Mouse (Mus musculus) ovary, postnatal 14 days (tissue): ENCODE results near the gene Sfrp4.
A peak's percentile ranks its signal among the peaks of the same experiment; 100 is the strongest.
"Not testable (repeated sequence)": the region's sequence is repeated elsewhere in the genome, so short reads cannot be mapped to it uniquely, and the experiment has no call there.

Source experiments
- DNase-seq: peaks from one replicate; pipeline ENCODE4 v3.0.0; 2022; ENCODE audit warnings: low spot score

Sfrp4 gene

DNA sequence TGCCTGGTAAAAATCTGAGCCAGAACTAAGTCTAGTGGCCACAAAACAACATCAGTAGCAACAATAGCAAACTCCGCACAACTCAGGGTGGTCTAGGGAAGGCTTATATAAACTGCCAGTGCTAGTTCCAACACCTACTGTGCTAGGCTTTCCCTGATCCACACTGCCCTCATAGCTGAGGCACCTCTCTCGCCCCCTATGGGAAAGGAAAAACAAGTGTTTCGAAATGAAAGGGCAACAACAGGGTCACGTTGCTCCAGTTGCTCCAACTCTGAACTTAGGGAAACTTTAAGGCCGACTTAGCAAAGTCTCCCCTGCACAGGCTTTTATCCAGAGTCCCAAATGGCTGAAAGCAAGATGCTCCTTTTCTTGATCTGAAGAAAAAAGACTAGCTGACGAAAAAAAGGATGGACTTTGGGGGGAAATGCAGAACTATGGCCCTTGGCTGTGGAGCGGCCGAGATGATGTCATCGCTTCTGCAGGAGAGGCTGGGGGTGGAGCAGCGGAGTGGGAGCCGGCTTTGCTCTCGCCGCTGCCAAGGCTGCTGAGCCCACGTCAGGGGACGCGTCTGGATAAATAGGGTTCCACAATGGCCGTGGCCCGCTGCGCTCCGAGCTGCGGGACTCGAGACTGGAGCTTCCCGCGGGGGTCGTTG is at the start of gene Sfrp4:
Gene Sfrp4 (plus strand): TSS at position 532 of the 655 bp plus-strand sequence.
- DNase-seq: peak; percentile 43

DNA sequence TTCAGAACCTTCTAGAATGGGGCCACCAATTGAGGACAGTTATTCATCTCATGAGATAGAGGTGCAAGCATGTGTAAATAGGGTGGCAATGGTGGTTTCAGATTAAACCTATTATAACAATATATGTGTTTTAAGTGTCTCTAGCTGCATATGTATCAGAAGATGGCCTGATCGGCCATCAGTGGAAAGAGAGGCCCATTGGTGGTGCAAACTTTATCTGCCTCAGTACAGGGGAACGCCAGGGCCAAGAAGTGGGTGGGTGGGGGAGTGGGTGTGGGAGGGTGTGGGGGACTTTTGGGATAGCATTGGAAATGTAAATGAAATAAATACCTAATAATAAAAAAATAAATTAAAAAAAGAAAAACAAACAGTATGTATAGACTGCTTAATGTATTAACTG is 48.2 kb upstream of the Sfrp4 start:
- DNase-seq: not testable (repeated sequence)

DNA sequence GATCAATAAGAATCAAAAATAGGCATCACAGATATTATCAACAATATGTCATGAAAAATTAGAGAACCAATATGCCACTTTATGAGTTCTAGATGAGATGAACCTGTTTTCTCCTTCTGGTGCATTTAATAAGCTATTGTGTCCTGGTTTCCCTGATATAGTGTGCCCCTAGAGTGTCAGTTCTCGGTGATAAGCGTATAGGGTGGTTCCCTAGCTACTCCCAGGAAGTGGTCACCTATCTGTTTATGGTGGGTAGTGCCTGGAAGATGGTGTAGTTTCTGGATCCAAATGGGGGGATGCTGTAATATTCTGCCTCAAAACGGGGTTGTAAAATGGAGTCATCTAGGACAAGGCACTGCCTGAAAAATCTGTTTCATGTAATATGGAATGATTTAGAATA is 47.0 kb upstream of the Sfrp4 start:
- no peak for DNase-seq

DNA sequence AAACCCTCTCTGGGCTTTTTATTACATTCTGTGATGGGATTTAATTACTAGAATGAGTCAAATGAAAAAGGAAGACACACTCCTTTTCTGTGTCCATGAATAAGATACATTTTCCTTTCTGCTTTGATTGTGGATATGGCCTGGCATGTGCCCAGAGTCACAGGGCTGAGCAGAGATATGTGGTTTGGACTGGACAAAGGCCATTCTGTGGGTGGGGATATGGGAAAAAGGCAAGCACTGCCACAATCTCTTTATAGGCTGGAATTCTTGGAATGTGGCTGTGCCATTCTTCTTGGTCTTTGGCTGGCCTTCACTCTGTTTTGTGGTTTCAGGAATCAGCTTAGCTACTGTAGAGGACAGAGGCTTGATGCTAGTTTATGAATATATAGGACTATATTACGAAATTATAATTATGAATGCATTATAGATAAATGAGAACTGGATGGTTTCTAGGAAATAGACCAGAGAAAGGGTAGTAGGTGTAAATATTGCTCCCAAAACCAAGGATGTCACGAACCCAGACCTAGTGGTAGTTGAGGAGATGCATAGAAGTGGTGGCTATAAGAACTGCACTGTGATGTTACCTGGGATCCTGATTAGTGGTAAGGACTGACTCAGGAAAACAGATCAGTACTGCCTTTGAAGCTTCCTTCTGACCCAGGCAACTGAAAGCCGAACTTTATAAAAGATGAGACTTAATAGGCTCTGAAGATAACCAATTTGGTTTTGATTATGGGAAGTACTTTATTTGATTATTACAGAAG is 31.7 kb upstream of the Sfrp4 start:
- DNase-seq: no peak

DNA sequence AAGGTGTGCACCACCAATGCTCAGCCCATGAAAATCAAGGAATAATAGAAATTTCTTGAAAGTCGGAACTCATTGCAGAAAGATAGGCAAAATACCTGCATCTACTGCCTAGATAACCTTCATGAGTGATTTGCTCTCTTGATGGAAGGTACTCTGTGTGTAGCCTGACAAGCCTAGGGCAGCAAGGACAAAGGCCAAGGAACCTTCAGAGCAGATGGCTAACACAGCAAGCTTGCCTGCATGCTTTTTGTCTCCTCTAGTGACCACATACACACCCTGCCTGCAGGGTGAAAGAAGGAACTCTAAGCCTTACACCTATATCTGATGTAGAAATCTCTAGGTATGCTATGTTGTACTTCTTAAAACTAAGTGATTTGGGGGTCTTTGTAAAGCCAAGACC is 27.8 kb upstream of the Sfrp4 start:
- no peak for DNase-seq

DNA sequence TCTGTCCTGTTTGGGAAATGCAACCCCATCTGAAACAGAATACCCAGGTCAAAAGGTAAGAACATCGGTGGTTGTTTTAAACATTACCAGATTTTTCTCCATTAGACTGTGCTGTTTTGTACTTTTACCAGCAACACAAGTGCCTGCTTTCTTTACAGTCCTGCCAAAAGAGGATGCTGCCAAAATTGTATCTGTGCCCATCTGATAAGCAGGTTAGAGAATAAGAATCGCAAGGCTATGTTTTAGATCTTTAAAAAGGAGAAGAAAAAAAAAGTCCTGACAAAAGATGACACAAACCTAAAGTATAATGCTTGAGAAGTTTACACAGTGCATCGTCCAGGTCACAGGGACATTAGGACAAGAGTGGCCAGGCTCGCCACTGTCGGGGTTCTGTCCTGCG is 23.7 kb upstream of the Sfrp4 start:
- peak; percentile 21 for DNase-seq

DNA sequence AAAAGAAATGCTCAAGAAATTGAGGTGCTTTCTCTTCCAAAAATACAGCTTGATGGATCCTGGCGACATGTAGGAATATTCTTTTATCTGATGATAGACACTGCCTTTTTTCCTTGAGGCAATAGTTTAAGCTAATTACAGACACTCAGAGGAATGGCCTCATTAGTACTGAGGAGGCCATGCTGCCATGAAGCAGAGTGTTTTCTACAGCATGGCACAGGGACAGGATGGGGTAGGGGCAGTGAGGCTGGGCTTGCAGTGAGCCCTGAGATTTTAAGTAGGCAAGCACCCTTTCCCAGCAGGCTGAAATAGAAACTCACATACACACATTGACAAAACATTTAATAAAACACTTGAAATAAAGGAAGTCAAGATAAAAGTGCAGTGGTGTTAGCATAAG is 20.4 kb upstream of the Sfrp4 start:
- DNase-seq: no peak

DNA sequence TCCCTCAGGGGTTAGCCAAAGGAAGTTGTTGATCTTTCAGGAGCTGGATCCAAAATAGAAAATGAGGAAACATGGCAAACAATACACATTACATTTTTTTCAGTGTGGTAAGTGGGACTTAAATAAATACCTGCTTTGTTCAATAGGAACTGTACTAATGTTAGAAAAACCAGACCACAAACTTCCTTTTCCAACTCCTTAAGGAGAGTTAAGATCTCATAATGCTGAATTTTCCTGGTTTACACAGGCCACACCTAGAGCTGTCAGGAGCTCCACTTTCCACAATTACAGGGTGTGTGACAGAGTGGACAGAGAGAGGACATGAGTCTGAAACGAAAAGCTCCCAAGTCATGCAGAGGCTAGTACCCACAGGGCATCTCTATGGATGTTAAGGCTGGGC is 19.2 kb upstream of the Sfrp4 start:
- no peak for DNase-seq

- no peak for DNase-seq
Observed at GRCm38 (mm10) chr13:19604916-19605315, 18.0 kb upstream of the Sfrp4 start.

- no peak for DNase-seq
Observed at GRCm38 (mm10) chr13:19608120-19608519, 14.8 kb upstream of the Sfrp4 start.

DNA sequence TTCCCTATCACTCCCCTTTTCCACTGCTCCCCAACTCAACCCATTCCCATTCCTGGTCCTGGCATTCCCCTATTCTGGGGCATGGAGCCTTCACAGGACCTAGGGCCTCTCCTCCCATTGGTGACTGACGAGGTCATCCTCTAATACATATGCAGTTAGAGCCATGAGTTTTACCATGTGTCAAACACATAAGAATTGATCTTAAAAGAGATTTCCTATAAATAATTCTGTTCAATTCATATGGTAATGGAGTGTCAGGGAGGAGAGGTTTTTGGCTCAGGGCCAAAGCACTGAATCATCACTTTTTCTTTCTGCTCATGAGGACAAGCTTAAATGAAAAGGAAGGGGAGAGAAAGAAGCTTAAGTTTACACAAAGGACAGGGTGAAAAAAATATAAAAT is 10.6 kb upstream of the Sfrp4 start:
- no peak for DNase-seq

DNA sequence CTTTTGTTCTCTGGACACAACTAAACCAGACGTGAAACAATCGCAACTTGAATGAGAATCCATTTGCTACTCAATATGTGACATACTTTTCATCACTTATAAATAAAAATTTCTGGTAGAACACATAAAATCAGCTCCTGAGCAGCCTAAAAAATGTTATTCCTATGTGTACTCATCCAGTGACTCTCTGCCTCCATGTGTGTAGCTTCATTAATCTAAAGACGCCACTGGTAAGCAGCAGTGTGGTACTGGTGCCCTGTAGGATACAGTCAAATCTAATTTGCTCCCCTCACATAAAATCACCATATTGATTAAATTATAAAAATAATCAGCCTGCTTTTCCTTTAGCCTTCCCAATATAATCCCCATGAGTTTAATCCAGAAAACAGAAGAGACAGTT is 9.9 kb upstream of the Sfrp4 start:
- no peak for DNase-seq

DNA sequence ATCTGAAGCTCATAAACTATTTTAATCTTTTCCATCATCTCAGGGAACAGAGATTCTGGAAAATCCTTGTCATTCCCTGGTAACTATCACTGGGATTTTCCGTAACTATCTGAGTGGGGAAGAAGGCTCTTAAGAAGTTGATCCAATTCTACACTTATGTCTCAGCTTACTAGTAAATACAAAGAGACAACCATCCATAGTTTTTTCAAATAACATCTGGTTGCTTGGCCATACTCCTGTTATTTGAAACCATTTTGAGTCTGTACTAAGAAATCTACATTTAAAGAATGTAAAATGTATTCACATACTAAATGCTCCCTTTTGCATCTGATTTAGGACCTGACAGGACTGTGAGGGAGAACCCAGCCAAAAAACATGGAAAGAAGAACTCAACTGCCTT is 9.5 kb upstream of the Sfrp4 start:
- no peak for DNase-seq

GRCm38 (mm10) chr13:19614311-19614710 is 8.6 kb upstream of the Sfrp4 start:
- DNase-seq: no peak

DNA sequence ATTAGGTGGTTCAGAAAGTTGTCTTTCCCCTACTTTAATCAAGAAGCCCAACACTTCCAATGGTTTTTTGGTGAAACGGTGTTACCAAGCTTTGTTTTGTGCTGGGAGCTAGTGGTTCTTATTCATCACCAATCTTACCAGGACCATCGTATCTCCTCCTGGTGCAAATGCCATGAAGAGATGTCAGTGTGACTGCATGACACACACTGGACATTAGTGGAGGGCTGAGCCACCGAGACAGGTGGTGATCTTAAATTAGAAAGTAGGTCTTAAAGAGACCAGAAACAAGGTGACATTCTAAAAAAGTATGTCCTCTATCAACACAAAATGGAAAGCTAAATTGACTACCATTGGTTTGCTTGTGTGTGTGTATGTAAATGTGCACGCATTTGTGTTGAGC is 4.8 kb upstream of the Sfrp4 start:
- no peak for DNase-seq

GRCm38 (mm10) chr13:19618841-19619215 is 4.1 kb upstream of the Sfrp4 start:
- DNase-seq: no peak

DNA sequence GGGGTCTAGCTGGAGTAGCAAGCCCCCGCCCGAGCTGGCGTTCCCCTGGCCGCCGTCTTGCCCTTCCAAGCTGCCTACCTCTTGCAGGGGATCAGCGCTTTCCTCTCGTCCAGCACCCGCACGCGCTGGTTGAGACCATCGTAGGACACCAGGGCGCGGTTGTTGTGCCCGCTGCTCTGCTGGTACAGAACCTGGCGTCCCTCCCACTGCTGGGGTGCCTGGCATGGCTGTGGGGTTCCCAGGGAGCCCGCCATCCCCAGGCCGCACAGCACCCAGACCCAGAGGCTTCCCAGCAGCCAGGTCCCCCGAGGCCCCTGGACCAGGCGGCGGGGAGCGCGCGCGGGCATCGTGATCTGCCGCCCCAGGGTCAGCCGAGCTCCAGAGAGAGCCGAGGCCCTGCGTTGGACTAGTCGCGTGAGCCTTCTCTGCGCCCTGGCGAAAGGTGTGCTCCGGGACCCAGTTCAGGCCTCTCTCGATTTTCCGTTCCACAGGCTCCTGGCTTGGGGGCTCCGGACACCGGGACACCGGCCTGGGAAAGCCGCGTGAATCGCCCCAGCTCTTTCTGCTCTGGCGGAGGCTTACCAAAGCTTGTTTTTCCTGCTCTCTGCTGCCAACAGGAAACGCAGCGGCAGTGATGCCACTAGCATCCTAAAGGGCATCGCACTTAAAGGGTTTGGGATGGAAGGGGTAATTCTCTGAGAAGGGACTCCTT is 3.5 kb upstream of the Sfrp4 start, which contains the start of gene Epdr1:
Gene Epdr1 (minus strand): TSS at position 712 of the 712 bp plus-strand sequence.
- peak; percentile 42 for DNase-seq

DNA sequence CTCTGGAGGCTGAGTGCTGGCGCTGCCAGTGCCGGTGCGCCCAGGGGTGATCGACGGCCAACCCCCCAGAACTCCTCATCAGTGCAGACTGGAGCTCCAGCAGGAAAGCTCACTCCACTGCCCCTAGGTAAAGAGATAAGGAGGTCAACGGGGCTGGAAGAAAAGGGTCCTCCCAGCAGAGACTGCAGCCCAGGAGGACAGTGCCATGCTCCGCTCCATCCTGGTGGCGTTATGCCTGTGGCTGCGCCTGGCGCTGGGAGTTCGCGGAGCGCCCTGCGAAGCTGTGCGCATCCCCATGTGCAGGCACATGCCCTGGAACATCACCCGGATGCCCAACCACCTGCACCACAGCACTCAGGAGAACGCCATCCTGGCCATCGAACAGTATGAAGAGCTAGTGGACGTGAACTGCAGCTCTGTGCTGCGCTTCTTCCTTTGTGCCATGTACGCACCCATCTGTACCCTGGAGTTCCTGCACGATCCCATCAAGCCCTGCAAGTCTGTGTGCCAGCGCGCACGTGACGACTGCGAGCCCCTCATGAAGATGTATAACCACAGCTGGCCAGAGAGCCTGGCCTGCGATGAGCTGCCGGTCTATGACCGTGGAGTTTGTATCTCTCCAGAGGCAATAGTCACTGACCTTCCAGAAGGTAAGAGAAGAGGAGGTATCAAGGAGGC is 463 bp downstream of the Sfrp4 start:
- no peak for DNase-seq

GRCm38 (mm10) chr13:19624632-19625320 is 1.9 kb downstream of the Sfrp4 start:
- no peak for DNase-seq

DNA sequence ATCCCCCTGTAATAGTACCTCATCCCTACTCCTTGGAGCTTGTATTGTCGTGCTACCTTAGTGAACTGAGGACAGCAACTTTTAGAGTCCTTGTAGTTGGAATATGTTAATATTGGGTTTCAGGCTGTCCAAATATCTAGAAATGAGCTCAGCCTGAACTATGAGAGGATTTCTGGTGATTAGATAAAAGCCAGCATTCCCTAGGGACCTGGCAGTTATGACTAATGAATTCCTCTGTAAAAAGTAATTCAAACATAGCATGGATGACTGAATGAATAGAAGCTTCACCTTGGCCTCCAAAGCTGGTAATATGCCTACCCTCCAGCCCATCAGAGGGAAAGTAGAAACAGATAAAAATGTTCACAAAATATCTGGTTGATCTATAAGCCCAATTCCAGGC is 3.6 kb downstream of the Sfrp4 start:
- no peak for DNase-seq

GRCm38 (mm10) chr13:19630768-19631709 is 8.1 kb downstream of the Sfrp4 start:
- DNase-seq: no peak
